Mouse (Mus musculus) embryonic facial prominence, embryonic 12.5 days (tissue): ENCODE measurements around the gene Letm1. TPM values are rescaled to one million over a fixed set of nuclear protein-coding genes. Genes with fewer than 3 reads are reported as not detected.
A peak's percentile ranks its signal among the peaks of the same experiment; 100 is the strongest.

Source experiments
- ATAC-seq: fragments of 200-750 bp; cut with Nextera tagmentation; 2 replicates; pipeline ENCODE4 v1.8.0; 2017; ENCODE audit not compliant: insufficient number of reproducible peaks, insufficient read depth, low FRiP score, low TSS enrichment
- H3K27ac ChIP-seq: fragments of 300-500 bp; sonication (generic); 2 replicates; pipeline ENCODE4 v1.5.1; 2016; ENCODE audit warnings: mild to moderate bottlenecking
- H3K27me3 ChIP-seq: fragments of 300-500 bp; sonication (generic); 2 replicates; pipeline ENCODE4 v1.6.1; 2016; ENCODE audit warnings: mild to moderate bottlenecking, moderate library complexity
- H3K36me3 ChIP-seq: fragments of 300-500 bp; sonication (generic); 2 replicates; pipeline ENCODE4 v1.6.1; 2016; ENCODE audit warnings: mild to moderate bottlenecking
- H3K4me1 ChIP-seq: fragments of 300-500 bp; sonication (generic); 2 replicates; pipeline ENCODE4 v1.6.1; 2016
- H3K4me2 ChIP-seq: fragments of 300-500 bp; sonication (generic); replicated peaks from 2 replicates; pipeline ENCODE4 v1.6.1; 2016; ENCODE audit warnings: mild to moderate bottlenecking, moderate library complexity
- H3K4me3 ChIP-seq: fragments of 300-500 bp; sonication (generic); 2 replicates; pipeline ENCODE4 v1.5.1; 2016; ENCODE audit warnings: mild to moderate bottlenecking
- H3K9ac ChIP-seq: fragments of 300-500 bp; sonication (generic); 2 replicates; pipeline ENCODE4 v1.6.1; 2016; ENCODE audit warnings: mild to moderate bottlenecking, moderate library complexity
- H3K9me3 ChIP-seq: fragments of 300-500 bp; sonication (generic); 2 replicates; pipeline ENCODE4 v1.6.1; 2016; ENCODE audit warnings: mild to moderate bottlenecking, moderate library complexity
- WGBS: fragments of 180-500 bp; shearing (Covaris S2); methylation state at CpG from one replicate; pipeline ENCODE4 v1.1.7; 2016; 5-methylcytosine and 5-hydroxymethylcytosine counted together
- polyA plus RNA-seq: library from polyadenylated mRNA; unstranded; fragments of >200 nt; fragmentation: Nextera tagmentation; extraction: Ambion mirVana; gene quantifications from 2 replicates; pipeline ENCODE4 v1.2.1, GENCODE M21; 2016

The Letm1 gene
- polyA plus RNA-seq, 1 experiment from 2014 or later: 65.3 TPM

DNA sequence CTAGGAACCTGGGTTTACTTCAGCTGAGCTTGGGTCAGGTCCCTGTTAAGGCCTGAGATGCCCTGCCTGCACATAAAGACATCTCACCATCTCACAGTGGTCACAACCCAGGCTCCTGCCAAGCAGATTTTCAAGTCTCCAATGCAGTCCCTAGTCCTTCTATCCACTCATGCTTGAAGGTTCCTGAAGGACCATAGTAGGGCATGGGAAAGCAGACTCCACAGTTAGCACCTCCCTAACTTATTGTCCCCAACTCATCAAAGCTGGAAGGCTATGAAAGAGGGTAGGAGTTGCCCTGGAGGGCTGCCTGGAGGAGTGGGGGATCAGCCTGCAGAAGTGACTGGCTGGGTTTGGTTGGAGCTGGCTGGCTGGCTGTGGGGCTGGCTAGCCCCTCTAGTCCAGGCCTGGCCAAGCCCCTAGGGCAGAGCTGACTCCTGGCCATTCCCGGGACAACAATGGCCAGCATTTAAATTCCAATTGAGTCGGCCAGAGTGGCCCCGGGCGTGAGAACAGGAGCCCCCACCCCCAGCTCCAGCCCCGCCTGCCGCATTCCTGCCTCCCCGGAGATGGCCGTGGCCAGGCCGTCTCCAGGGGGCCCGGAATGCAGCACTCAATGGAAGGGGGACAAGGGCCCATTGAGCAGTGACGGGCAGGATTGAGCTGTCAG is 77.5 kb downstream of the Letm1 start:
- H3K4me3 ChIP-seq: no peak overlapping the region
- no peak overlapping the region for H3K4me2 ChIP-seq
- WGBS: 3% methylated on average over 11 of the region's 11 CpGs
- no peaks in the 10 kb centered on the region for H3K36me3 ChIP-seq
- no peak for ATAC-seq
- H3K4me1 ChIP-seq: peaks cover 31% of the 10 kb centered on the region
- H3K9me3 ChIP-seq: no peaks in the 10 kb centered on the region
- H3K27me3 ChIP-seq: 0 out of 2 replicates have a peak, but pooled peaks cover 3% of the 10 kb centered on the region
- no peak overlapping the region for H3K9ac ChIP-seq
- no peak overlapping the region for H3K27ac ChIP-seq

DNA sequence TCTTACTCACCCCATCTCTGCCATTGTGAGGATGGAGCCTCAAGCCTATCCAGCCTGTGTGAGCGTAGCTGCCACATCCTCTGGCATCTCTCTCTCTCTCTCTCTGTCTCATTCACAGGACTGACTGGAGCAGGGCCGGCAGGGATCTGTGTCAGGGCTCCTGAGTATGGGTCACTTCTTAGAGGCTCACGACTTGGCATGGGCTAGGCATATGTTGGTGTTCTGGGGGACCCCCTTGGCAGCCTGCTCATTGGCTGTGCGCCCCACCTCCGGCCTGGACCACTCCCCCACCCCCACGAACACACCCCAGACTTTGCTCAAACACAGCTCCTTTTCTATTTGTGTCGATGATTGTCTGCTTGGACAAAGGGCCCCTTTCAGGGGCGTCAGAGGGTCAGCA is 78.6 kb downstream of the Letm1 start:
- H3K9me3 ChIP-seq: no peaks in the 10 kb centered on the region
- H3K9ac ChIP-seq: no peak overlapping the region
- WGBS: 42% methylated on average over 8 of the region's 8 CpGs
- H3K27me3 ChIP-seq: 0 out of 2 replicates have a peak, but pooled peaks cover 3% of the 10 kb centered on the region
- no peak overlapping the region for H3K4me3 ChIP-seq
- ATAC-seq: no peak
- no peak overlapping the region for H3K27ac ChIP-seq
- no peak overlapping the region for H3K4me2 ChIP-seq
- H3K36me3 ChIP-seq: no peaks in the 10 kb centered on the region
- H3K4me1 ChIP-seq: peaks cover 35% of the 10 kb centered on the region

DNA sequence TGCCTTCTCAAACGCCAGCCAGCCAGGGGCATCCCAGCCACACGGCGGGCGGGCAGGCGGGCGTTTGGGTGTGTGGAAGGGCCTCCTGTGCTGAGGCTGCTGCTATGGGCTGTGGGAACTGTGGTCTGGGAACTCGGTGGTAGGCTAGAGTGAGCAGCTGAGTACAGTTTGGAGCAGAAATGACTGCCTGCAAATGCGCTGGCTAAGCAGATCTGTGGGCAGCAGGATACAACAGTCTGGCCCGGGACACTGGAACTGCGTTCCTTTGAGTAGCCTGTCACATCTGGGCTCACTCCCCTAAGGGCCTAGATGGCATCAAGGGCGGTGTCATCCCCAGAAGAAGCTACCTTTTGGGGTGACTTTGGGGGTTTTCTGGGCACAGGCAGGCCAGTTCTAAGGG is 80.8 kb downstream of the Letm1 start:
- H3K27ac ChIP-seq: 0 out of 2 replicates have a peak overlapping the region, but pooled peaks have one; percentile 3
- H3K36me3 ChIP-seq: no peaks in the 10 kb centered on the region
- H3K27me3 ChIP-seq: peaks cover 12% of the 10 kb centered on the region; the same call in 1 of the 2 replicates
- H3K9me3 ChIP-seq: no peaks in the 10 kb centered on the region
- 83% methylated on average over 11 of the region's 11 CpGs for WGBS
- no peak overlapping the region for H3K4me3 ChIP-seq
- ATAC-seq: no peak
- no peak overlapping the region for H3K4me2 ChIP-seq
- H3K9ac ChIP-seq: no peak overlapping the region
- H3K4me1 ChIP-seq: peaks cover 45% of the 10 kb centered on the region

DNA sequence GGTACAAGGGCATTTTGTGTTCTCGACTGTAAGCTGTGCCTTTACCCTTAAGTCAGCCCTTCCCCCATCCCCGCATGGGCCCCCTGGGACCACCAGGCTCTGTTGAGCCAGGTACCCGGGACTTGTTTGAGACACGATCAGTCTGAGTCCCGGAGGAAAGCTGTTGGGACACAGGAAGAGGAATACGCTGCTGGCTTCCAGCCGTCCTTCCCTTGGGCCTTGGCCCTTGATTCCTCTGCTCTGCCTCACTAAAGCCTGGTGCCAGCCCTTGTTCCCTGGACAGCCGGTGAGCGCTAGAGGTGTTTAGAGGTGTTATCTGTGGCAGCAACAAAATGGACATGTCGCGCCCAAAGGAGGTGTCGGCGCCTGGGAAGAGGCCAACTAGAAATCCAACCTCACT is 82.6 kb downstream of the Letm1 start:
- Histone ChIP-seq H3K27me3 (peaks cover 22% of the 10 kb centered on the region), H3K9ac (no peak overlapping the region), H3K36me3 (no peaks in the 10 kb centered on the region), H3K4me2 (no peak overlapping the region), H3K27ac (no peak overlapping the region), H3K9me3 (no peaks in the 10 kb centered on the region), H3K4me3 (no peak overlapping the region), H3K4me1 (peaks cover 45% of the 10 kb centered on the region)
- 32% methylated on average over 13 of the region's 13 CpGs for WGBS
- no peak for ATAC-seq

DNA sequence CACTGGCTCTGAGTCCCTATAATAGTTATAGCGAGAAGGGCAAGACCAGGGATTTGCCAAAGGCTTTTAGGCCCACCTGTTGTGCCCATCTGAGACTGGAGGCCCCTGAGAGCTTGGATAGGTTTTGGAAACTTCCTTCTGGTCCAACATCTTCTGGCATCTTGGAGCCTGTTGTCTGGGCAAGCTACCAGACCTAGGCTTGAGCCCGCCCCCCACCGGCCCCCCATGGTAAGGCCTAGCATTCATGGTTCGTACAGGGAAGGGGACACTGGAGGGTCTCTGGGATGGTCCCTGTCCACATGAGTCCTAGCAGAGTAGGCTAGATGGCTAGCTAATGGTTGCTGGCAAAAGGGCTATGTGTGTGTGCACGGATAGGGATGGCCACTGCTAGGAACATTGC is 83.9 kb downstream of the Letm1 start:
- ATAC-seq: no peak
- Histone ChIP-seq H3K4me3 (no peak overlapping the region), H3K36me3 (no peaks in the 10 kb centered on the region), H3K4me1 (peaks cover 41% of the 10 kb centered on the region), H3K27ac (no peak overlapping the region), H3K9me3 (no peaks in the 10 kb centered on the region), H3K4me2 (no peak overlapping the region), H3K27me3 (peaks cover 34% of the 10 kb centered on the region), H3K9ac (no peak overlapping the region)
- WGBS: 80% methylated on average over 5 of the region's 5 CpGs

DNA sequence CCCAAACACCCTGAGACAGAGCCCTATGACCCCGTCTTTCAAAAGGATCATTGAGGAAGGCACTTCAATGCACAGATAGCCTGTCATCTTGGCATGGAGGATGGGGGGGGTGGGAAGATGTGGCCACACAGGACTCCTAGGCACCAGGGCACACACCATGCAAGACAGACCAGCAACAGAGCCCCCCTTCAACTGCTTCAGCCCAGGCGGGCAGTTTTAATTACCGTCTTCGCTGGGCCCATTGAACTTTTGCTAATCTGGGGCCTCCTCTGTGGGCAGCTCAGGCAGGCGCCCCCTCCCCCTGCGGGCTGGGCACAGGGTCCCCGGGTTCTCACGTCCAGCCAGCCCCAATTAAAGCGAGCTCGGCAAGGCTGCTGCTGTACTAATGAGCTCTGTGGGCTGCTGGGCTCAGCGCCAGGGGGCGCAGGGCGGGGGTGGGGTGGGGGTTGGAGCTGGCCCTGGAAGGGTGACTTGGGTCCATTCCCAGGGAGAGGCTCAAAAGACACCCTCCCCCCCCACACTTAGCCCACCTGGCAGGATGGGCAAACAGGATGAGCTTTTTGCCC is 84.6 kb downstream of the Letm1 start:
- Histone ChIP-seq H3K27ac (no peak overlapping the region), H3K9ac (no peak overlapping the region), H3K36me3 (no peaks in the 10 kb centered on the region), H3K4me3 (no peak overlapping the region), H3K9me3 (no peaks in the 10 kb centered on the region), H3K4me2 (no peak overlapping the region), H3K4me1 (peaks cover 42% of the 10 kb centered on the region), H3K27me3 (peaks cover 34% of the 10 kb centered on the region)
- ATAC-seq: no peak
- 18% methylated on average over 12 of the region's 13 CpGs for WGBS

DNA sequence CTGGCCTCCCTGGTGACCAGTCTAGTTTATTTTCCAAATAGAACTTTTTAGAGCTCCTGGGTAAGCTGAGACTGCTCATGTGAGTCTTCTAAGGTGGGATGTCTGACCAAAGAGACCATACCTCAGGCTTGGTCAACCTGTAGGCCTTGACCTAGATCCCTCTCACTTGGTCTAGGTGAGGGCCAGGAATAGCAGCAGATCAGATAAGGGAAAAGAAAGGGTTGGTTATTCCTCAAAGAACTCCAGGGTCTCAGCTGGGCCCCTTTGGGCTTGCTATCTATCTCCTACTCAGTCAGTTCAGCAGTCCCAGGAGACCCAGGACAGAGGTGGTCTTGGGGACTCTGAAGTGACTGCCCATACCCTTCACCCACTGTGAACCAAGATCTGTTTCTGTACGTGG is 85.1 kb downstream of the Letm1 start:
- H3K27me3 ChIP-seq: peaks cover 34% of the 10 kb centered on the region
- WGBS: 41% methylated on average over 1 of the region's 1 CpGs
- H3K4me2 ChIP-seq: no peak overlapping the region
- no peaks in the 10 kb centered on the region for H3K9me3 ChIP-seq
- no peak for ATAC-seq
- no peak overlapping the region for H3K27ac ChIP-seq
- no peak overlapping the region for H3K4me3 ChIP-seq
- no peak overlapping the region for H3K9ac ChIP-seq
- H3K36me3 ChIP-seq: no peaks in the 10 kb centered on the region
- H3K4me1 ChIP-seq: peaks cover 46% of the 10 kb centered on the region

DNA sequence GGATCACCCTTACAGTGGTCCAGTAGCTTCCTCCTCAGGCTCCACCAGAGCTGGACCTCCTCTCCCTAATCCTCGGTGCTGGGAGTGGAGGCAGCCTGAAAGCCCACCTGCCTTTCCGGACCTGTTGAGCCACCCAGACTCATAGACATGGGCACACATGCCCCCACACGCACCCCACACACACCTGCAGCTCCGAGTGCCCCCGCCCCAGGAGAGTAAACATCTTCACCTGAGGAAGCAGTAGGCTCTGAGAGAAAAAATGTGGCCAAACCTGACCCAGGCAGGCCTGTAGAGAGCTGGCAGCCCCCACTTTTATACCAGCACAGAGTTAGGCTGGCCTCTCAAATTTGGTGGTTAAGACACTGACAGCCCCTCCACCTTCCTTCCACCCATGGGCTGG is 86.2 kb downstream of the Letm1 start:
- H3K4me2 ChIP-seq: no peak overlapping the region
- no peaks in the 10 kb centered on the region for H3K36me3 ChIP-seq
- no peak for ATAC-seq
- H3K27me3 ChIP-seq: peaks cover 31% of the 10 kb centered on the region
- peaks cover 55% of the 10 kb centered on the region for H3K4me1 ChIP-seq
- H3K9ac ChIP-seq: no peak overlapping the region
- WGBS: 50% methylated on average over 5 of the region's 5 CpGs
- peak overlapping the region; percentile 51 for H3K27ac ChIP-seq
- no peaks in the 10 kb centered on the region for H3K9me3 ChIP-seq
- no peak overlapping the region for H3K4me3 ChIP-seq

DNA sequence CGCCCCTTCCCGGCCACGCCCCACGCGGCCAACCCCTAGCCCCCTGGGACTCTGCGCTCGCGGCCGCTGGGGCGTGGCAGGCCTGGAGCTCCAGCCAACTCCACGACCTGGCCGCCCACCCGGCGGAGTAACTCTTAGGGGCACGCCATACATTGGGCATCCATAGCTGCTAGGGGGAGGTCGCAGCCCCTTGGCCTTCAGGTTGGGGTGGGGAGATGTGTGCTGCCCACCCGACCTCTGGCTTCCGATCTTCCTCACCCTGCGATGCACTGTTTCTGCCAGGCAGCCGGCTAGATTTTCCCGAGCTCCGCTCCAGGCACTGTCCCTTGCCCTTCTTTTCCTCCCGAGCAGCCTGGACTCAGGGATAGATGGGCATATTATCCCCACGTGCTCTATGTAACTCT is 86.9 kb downstream of the Letm1 start:
- peak overlapping the region; percentile 66; the same call in 1 of the 2 replicates for H3K27ac ChIP-seq
- ATAC-seq: no peak
- peak overlapping the region; percentile 43 for H3K4me3 ChIP-seq
- H3K4me1 ChIP-seq: peaks cover 52% of the 10 kb centered on the region
- WGBS: under 1% methylated on average over 23 of the region's 24 CpGs
- no peaks in the 10 kb centered on the region for H3K36me3 ChIP-seq
- no peaks in the 10 kb centered on the region for H3K9me3 ChIP-seq
- peak overlapping the region; percentile 91 for H3K4me2 ChIP-seq
- peaks cover 31% of the 10 kb centered on the region for H3K27me3 ChIP-seq
- H3K9ac ChIP-seq: peak overlapping the region; percentile 72

DNA sequence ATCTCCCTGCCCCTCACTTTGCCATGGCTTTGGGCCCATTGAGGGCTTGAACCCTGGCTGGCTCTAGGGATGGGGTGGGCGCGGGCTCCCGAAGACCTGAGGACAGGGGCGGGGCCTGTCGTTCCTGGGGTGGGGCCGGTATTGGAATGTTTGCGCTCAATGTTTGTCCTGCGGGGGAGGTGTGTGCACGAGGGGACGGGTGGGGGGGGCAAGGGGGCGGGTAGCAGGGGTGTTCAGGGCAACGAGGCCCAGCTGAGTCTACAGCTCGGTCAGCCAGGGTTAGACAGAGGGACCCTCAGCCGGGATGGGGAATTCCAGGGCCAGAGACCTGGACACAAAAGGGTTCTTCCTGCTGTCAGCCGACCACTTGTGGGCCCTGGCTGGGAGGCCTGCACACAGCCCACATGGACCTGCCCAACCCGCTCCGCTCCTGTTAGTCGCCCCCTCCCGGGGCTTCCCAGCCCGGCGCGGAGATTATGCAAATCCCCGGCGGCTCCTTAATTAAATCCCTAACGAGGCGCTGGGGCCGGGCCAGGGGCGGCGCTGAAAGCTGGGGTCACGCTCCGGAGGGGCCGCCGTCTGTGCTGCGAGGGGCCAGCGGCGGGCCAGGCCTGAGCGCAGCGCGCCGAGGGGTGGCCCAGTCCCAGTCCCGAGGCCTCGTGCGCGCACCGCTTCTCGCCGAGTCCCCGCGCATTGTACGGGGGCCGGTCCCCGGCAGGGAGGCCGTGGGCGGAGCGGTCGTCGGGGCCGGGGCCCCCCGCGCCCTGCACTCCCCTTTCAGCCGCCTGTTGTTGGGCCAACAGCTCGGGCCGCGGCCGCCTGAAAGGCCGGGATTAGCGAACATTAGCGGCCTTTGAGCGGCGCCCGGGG is 87.5 kb downstream of the Letm1 start:
- ATAC-seq: peak; percentile 47; the same call in 1 of the 2 replicates
- Histone ChIP-seq H3K27me3 (peaks cover 36% of the 10 kb centered on the region), H3K9ac (peak overlapping the region; percentile 72), H3K9me3 (no peaks in the 10 kb centered on the region), H3K4me1 (peaks cover 46% of the 10 kb centered on the region), H3K4me3 (peak overlapping the region; percentile 43), H3K4me2 (peak overlapping the region; percentile 91), H3K36me3 (no peaks in the 10 kb centered on the region), H3K27ac (peak overlapping the region; percentile 66; the same call in 1 of the 2 replicates)
- 3% methylated on average over 60 of the region's 71 CpGs for WGBS

DNA sequence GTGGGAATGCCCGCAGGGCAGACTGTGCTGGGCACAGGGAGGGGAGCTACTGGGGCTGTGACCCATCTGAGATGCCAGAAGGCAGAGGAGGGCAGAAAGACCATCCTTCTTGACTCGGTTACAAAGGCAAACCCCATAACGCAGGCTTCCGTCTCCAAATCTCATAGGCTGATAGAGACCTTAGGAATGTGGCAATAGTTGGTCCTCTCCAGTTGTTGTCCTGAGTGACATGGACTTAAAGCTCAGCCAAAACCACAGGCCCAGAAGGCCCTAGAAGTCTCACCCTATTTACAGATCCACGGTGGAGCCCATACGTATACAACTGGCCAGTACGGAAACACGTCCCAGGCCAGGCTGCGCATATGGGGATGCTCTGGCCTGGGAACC is 88.2 kb downstream of the Letm1 start:
- Histone ChIP-seq H3K9me3 (no peaks in the 10 kb centered on the region), H3K4me3 (no peak overlapping the region), H3K4me1 (peaks cover 46% of the 10 kb centered on the region), H3K36me3 (no peaks in the 10 kb centered on the region), H3K27ac (0 out of 2 replicates have a peak overlapping the region, but pooled peaks have one; percentile 11), H3K9ac (peak overlapping the region; percentile 72; the same call in 1 of the 2 replicates), H3K27me3 (peaks cover 39% of the 10 kb centered on the region), H3K4me2 (peak overlapping the region; percentile 91; the same call in 1 of the 2 replicates)
- 55% methylated on average over 9 of the region's 9 CpGs for WGBS
- ATAC-seq: no peak
